Mouse (Mus musculus) embryo, embryonic 10 days (tissue): ENCODE measurements around the gene Casq2.

Experiments used
- DNase-seq: peaks from one replicate; pipeline ENCODE4 v3.0.0-alpha.2; 2015; ENCODE audit warnings: low spot score

Casq2 gene

GRCm38 (mm10) chr3:102081862-102082261 is 4.4 kb upstream of the Casq2 start:
- DNase-seq, result peak; percentile 89

GRCm38 (mm10) chr3:102083589-102084230 is 2.5 kb upstream of the Casq2 start:
- DNase-seq, result no peak

- DNase-seq, result no peak
Measured at GRCm38 (mm10) chr3:102084833-102085491, 1.3 kb upstream of the Casq2 start.

GRCm38 (mm10) chr3:102085719-102086118 is 496 bp upstream of the Casq2 start:
- DNase-seq, result no peak

- DNase-seq, result no peak
Measured at GRCm38 (mm10) chr3:102094841-102095240, 8.6 kb downstream of the Casq2 start.

GRCm38 (mm10) chr3:102095412-102095811 is 9.2 kb downstream of the Casq2 start:
- DNase-seq, result no peak

GRCm38 (mm10) chr3:102096366-102096765 is 10.2 kb downstream of the Casq2 start:
- DNase-seq, result no peak

GRCm38 (mm10) chr3:102096976-102097375 is 10.8 kb downstream of the Casq2 start:
- no peak for DNase-seq

- DNase-seq, result peak; percentile 18
Measured at GRCm38 (mm10) chr3:102099242-102099641, 13.0 kb downstream of the Casq2 start.

- no peak for DNase-seq
Measured at GRCm38 (mm10) chr3:102099793-102100192, 13.6 kb downstream of the Casq2 start.

- DNase-seq, result no peak
Measured at GRCm38 (mm10) chr3:102101445-102101844, 15.2 kb downstream of the Casq2 start.

- DNase-seq, result no peak
Measured at GRCm38 (mm10) chr3:102103811-102104565, 17.8 kb downstream of the Casq2 start.

GRCm38 (mm10) chr3:102108201-102108600 is 22.0 kb downstream of the Casq2 start:
- no peak for DNase-seq

GRCm38 (mm10) chr3:102111979-102112599 is 25.9 kb downstream of the Casq2 start:
- no peak for DNase-seq

GRCm38 (mm10) chr3:102120947-102121346 is 34.7 kb downstream of the Casq2 start:
- no peak for DNase-seq

- peak; percentile 36 for DNase-seq
Measured at GRCm38 (mm10) chr3:102122046-102122445, 35.8 kb downstream of the Casq2 start.

- DNase-seq, result no peak
Measured at GRCm38 (mm10) chr3:102123654-102124053, 37.4 kb downstream of the Casq2 start.

GRCm38 (mm10) chr3:102125546-102125945 is 39.3 kb downstream of the Casq2 start:
- peak; percentile 38 for DNase-seq

GRCm38 (mm10) chr3:102127114-102127513 is 40.9 kb downstream of the Casq2 start:
- no peak for DNase-seq

GRCm38 (mm10) chr3:102128242-102128641 is 42.0 kb downstream of the Casq2 start:
- DNase-seq, result no peak

- DNase-seq, result peak; percentile 44
Measured at GRCm38 (mm10) chr3:102130478-102130877, 44.3 kb downstream of the Casq2 start.

- no peak for DNase-seq
Measured at GRCm38 (mm10) chr3:102131627-102132324, 45.6 kb downstream of the Casq2 start.
